Mouse (Mus musculus) fibroblast of lung, adult 2 months (primary cell): ENCODE measurements around the gene Gtf2ird2.

Source experiments
- DNase-seq: peaks from one replicate; pipeline ENCODE4 v3.0.0-alpha.2; 2011; ENCODE audit warnings: low read depth

Gene Gtf2ird2

GRCm38 (mm10) chr5:134268751-134269150 is 84.9 kb downstream of the Gtf2ird2 start:
- no peak for DNase-seq

- DNase-seq, result no peak
Measured at GRCm38 (mm10) chr5:134269751-134270150, 85.9 kb downstream of the Gtf2ird2 start.

GRCm38 (mm10) chr5:134270566-134270965 is 86.7 kb downstream of the Gtf2ird2 start:
- DNase-seq, result no peak

GRCm38 (mm10) chr5:134271421-134271820 is 87.6 kb downstream of the Gtf2ird2 start:
- no peak for DNase-seq

- DNase-seq, result no peak
Measured at GRCm38 (mm10) chr5:134272761-134273160, 88.9 kb downstream of the Gtf2ird2 start.

GRCm38 (mm10) chr5:134273761-134274160 is 89.9 kb downstream of the Gtf2ird2 start:
- no peak for DNase-seq
